Mouse (Mus musculus): ENCODE data around the gene Cenpx. TPM values are rescaled to one million over a fixed set of nuclear protein-coding genes. Genes with fewer than 3 reads are reported as not detected.
"Not testable (repeated sequence)": the region's sequence is repeated elsewhere in the genome, so short reads cannot be mapped to it uniquely, and the experiment has no call there.

Cenpx gene
- polyA plus RNA-seq, 1 experiment from 2014 or later = 99.1 TPM

DNA sequence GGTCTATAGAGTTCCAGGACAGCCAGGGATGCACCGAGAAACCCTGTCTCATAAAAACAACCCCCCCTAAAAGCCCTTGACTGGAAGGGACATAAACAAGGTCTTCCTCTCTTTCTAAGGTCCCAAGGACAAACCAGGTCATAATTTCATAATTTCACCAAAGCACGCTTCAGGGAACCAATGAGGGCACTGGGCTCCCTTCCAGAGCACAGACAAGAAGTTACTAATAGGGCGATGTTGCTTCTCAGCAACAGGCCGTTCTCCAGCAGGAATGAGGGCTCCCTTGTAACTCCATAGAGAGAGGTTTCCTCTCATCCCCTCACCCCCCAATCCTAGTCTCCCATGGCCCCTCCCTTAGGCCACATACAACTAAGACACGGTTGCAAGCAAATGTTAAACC, 27.4 kb upstream of the Cenpx start:
- no peak for ATAC-seq (ENCODE audit: low FRiP score, low TSS enrichment)
- H3K27me3 ChIP-seq (ENCODE audit: control insufficient read depth, insufficient read depth, low read length) = no peaks in the 10 kb centered on the region
- no peak for DNase-seq
- 93% methylated on average over 5 of the region's 5 CpGs for WGBS
- H3K4me3 ChIP-seq (replicated peaks; ENCODE audit: low read depth, low read length) = no peak overlapping the region
- H3K27ac ChIP-seq (replicated peaks; ENCODE audit: low read depth, low read length) = no peak overlapping the region
- no peak overlapping the region for H3K9ac ChIP-seq (replicated peaks; ENCODE audit: low read length)
- no peak overlapping the region for H3K4me2 ChIP-seq (ENCODE audit: low read length)
- H3K36me3 ChIP-seq (ENCODE audit: control insufficient read depth, insufficient read depth, low read length) = no peaks in the 10 kb centered on the region
- no peaks in the 10 kb centered on the region for H3K4me1 ChIP-seq (ENCODE audit: control insufficient read depth, insufficient read depth, low read length)
- H3K9me3 ChIP-seq (ENCODE audit: control insufficient read depth, low read length) = no peaks in the 10 kb centered on the region

- no peaks in the 10 kb centered on the region for H3K4me1 ChIP-seq (ENCODE audit: control insufficient read depth, insufficient read depth, low read length)
- no peak overlapping the region for H3K4me2 ChIP-seq (ENCODE audit: low read length)
- DNase-seq (no peak), ATAC-seq (ENCODE audit: low FRiP score, low TSS enrichment) (no peak)
- no peaks in the 10 kb centered on the region for H3K36me3 ChIP-seq (ENCODE audit: control insufficient read depth, insufficient read depth, low read length)
- no peak overlapping the region for H3K9ac ChIP-seq (replicated peaks; ENCODE audit: low read length)
- H3K27ac ChIP-seq (replicated peaks; ENCODE audit: low read depth, low read length) = no peak overlapping the region
- WGBS = 77% methylated on average over 6 of the region's 6 CpGs
- no peak overlapping the region for H3K4me3 ChIP-seq (replicated peaks; ENCODE audit: low read depth, low read length)
- H3K27me3 ChIP-seq (ENCODE audit: control insufficient read depth, insufficient read depth, low read length) = no peaks in the 10 kb centered on the region
- H3K9me3 ChIP-seq (ENCODE audit: control insufficient read depth, low read length) = no peaks in the 10 kb centered on the region
Measured at GRCm38 (mm10) chr11:120736424-120736823, 22.9 kb upstream of the Cenpx start.

- Histone ChIP-seq H3K4me3 (replicated peaks; ENCODE audit: low read depth, low read length) (no peak overlapping the region), H3K27ac (replicated peaks; ENCODE audit: low read depth, low read length) (no peak overlapping the region), H3K36me3 (ENCODE audit: control insufficient read depth, insufficient read depth, low read length) (no peaks in the 10 kb centered on the region), H3K9me3 (ENCODE audit: control insufficient read depth, low read length) (no peaks in the 10 kb centered on the region), H3K4me2 (ENCODE audit: low read length) (no peak overlapping the region), H3K4me1 (ENCODE audit: control insufficient read depth, insufficient read depth, low read length) (no peaks in the 10 kb centered on the region), H3K9ac (replicated peaks; ENCODE audit: low read length) (no peak overlapping the region), H3K27me3 (ENCODE audit: control insufficient read depth, insufficient read depth, low read length) (no peaks in the 10 kb centered on the region)
- 64% methylated on average over 6 of the region's 6 CpGs for WGBS
- no peak for DNase-seq
- ATAC-seq (ENCODE audit: low FRiP score, low TSS enrichment) = no peak
Measured at GRCm38 (mm10) chr11:120733521-120733920, 20.0 kb upstream of the Cenpx start.

DNA sequence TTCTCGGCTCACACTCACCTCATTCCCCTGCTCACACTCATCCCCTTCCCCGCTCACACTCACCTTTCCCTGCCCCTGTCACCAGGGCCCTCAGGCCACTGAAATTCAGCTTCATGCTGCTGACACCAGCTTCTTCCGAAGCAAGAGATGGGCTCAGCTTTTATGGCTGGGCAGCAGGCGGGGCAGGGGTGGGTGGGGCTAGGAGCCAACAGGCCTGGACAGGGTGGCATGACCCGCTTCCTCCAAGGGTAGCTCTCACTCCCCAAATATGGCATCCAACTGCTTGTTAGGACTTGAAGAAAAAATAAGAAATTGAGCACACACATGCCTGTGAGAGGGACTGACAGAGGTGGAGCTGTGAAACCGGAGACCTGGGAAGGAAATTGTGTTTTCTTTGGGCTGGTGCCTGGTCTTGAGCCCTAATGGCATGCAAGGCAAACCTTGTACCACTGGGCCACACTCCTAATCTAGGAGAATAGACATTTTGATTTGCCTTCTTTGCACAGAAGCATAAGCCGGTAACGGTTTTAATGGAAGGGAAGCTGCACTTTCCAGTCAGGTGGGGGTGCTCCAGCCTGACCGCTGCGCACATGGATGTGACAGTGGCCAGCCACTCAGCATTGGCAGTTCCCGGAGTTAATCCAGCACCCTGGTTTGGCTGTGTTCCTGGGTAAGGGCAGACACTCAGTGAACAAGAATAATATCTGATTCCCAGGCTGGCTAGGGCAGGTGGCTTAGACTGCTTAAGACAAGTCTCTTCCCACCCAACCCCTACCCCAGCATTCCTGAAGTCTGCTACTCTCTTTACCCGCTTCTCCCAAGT, 18.5 kb upstream of the Cenpx start, which contains the start of gene Cbr2:
Cbr2 (minus strand) TSS at position 257 of the 823 bp plus-strand sequence.
- H3K4me2 ChIP-seq (ENCODE audit: low read length) = no peak within 1 kb of the TSS
- no peak within 1 kb of the TSS for H3K4me3 ChIP-seq (replicated peaks; ENCODE audit: low read depth, low read length)
- no peak for DNase-seq
- H3K27me3 ChIP-seq (ENCODE audit: control insufficient read depth, insufficient read depth, low read length) = no peaks in the 10 kb centered on the region
- no peaks in the 10 kb centered on the region for H3K9me3 ChIP-seq (ENCODE audit: control insufficient read depth, low read length)
- H3K9ac ChIP-seq (replicated peaks; ENCODE audit: low read length) = no peak within 1 kb of the TSS
- H3K36me3 ChIP-seq (ENCODE audit: control insufficient read depth, insufficient read depth, low read length) = no peaks in the 10 kb centered on the region
- ATAC-seq (ENCODE audit: low FRiP score, low TSS enrichment) = no peak
- 77% methylated on average over 12 of the region's 12 CpGs for WGBS
- H3K27ac ChIP-seq (replicated peaks; ENCODE audit: low read depth, low read length) = no peak within 1 kb of the TSS
- no peaks in the 10 kb centered on the region for H3K4me1 ChIP-seq (ENCODE audit: control insufficient read depth, insufficient read depth, low read length)

GRCm38 (mm10) chr11:120731395-120731794, 17.9 kb upstream of the Cenpx start:
- no peak for DNase-seq
- no peaks in the 10 kb centered on the region for H3K9me3 ChIP-seq (ENCODE audit: control insufficient read depth, low read length)
- no peaks in the 10 kb centered on the region for H3K36me3 ChIP-seq (ENCODE audit: control insufficient read depth, insufficient read depth, low read length)
- no peak overlapping the region for H3K9ac ChIP-seq (replicated peaks; ENCODE audit: low read length)
- H3K4me3 ChIP-seq (replicated peaks; ENCODE audit: low read depth, low read length) = no peak overlapping the region
- H3K4me2 ChIP-seq (ENCODE audit: low read length) = no peak overlapping the region
- H3K27me3 ChIP-seq (ENCODE audit: control insufficient read depth, insufficient read depth, low read length) = no peaks in the 10 kb centered on the region
- 96% methylated on average over 1 of the region's 1 CpGs for WGBS
- ATAC-seq (ENCODE audit: low FRiP score, low TSS enrichment) = no peak
- H3K4me1 ChIP-seq (ENCODE audit: control insufficient read depth, insufficient read depth, low read length) = 0 out of 2 replicates have a peak, but pooled peaks cover 5% of the 10 kb centered on the region
- no peak overlapping the region for H3K27ac ChIP-seq (replicated peaks; ENCODE audit: low read depth, low read length)

- Histone ChIP-seq H3K4me1 (ENCODE audit: control insufficient read depth, insufficient read depth, low read length) (0 out of 2 replicates have a peak, but pooled peaks cover 5% of the 10 kb centered on the region), H3K9me3 (ENCODE audit: control insufficient read depth, low read length) (no peaks in the 10 kb centered on the region), H3K27me3 (ENCODE audit: control insufficient read depth, insufficient read depth, low read length) (no peaks in the 10 kb centered on the region), H3K4me2 (ENCODE audit: low read length) (no peak overlapping the region), H3K27ac (replicated peaks; ENCODE audit: low read depth, low read length) (no peak overlapping the region), H3K36me3 (ENCODE audit: control insufficient read depth, insufficient read depth, low read length) (no peaks in the 10 kb centered on the region), H3K9ac (replicated peaks; ENCODE audit: low read length) (no peak overlapping the region), H3K4me3 (replicated peaks; ENCODE audit: low read depth, low read length) (no peak overlapping the region)
- DNase-seq (no peak), ATAC-seq (ENCODE audit: low FRiP score, low TSS enrichment) (no peak)
- WGBS = 85% methylated on average over 10 of the region's 10 CpGs
Measured at GRCm38 (mm10) chr11:120730331-120730870, 16.9 kb upstream of the Cenpx start.

DNA sequence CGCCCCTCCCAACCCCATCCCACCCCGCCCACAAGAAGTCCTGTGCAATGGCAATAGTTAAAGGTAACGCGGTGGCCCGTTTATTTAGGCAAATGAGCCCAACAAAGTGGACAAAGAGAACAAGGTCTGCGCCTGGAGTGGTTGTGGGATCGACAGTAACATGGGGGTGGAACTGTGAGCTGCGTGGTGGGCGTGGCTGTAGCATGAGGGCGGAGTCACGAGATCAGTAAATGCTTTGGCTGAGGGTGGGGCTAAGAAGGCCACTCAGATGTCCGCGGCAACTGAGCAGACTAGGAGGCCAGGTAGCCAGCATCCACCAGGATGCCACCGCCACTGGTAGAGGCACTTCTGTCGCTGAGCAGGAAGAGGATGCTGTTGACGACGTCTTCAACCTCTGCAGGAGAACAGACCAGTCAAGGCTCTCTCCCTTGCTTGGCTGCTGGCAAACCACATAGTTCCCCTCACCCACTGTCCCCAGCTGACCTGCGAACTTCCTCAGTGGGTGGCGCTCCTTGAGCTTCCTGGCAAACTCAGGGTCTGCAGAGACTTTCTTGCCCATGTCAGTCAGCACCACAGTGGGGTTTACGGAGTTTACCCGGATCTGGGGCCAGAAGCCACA, 16.0 kb upstream of the Cenpx start:
- not testable (repeated sequence) for H3K27me3 ChIP-seq (ENCODE audit: control insufficient read depth, insufficient read depth, low read length); ATAC-seq (ENCODE audit: low FRiP score, low TSS enrichment); H3K27ac ChIP-seq (replicated peaks; ENCODE audit: low read depth, low read length); H3K9me3 ChIP-seq (ENCODE audit: control insufficient read depth, low read length); H3K4me1 ChIP-seq (ENCODE audit: control insufficient read depth, insufficient read depth, low read length); H3K4me3 ChIP-seq (replicated peaks; ENCODE audit: low read depth, low read length); H3K36me3 ChIP-seq (ENCODE audit: control insufficient read depth, insufficient read depth, low read length)
- DNase-seq = peak; percentile 52
- WGBS = 3% methylated on average over 18 of the region's 21 CpGs
- Histone ChIP-seq H3K9ac (replicated peaks; ENCODE audit: low read length) (0 out of 2 replicates have a peak overlapping the region, but pooled peaks have one; percentile 6), H3K4me2 (ENCODE audit: low read length) (peak overlapping the region; percentile 21)

DNA sequence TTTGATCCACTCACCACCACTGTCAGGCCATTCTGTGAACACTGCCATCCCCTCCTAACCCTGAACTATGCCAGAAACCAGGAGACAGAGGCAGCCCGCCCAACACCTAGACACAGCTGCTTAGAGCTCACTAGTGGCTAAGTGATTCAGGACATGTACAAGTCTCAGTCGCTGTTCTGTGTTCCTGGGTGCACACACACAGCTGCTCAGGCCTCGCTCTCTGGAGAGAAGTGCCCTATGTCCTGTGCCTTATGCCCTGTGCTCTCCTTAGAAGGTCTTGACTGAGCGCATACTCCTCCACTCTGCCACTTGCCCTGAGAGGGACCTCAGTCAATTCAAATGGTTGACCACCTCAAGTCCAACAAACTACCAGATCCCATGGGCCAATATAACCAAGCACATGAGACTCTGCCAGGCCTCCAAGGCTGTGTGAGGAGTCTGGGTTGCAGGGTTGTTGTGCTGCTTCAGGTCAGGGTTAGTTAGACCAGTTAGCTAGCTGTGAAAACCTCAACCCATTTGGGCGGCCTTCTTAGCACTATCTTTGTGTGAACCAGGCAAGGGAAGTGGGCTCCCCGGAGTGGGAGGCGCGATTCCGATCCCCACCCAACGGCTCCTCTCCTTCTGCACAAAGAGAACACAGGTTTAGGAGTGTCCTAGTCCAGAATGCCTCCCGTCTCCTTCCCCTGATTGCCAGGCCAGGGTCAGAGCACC, 15.1 kb upstream of the Cenpx start:
- Histone ChIP-seq H3K4me1 (ENCODE audit: control insufficient read depth, insufficient read depth, low read length) (0 out of 2 replicates have a peak, but pooled peaks cover 5% of the 10 kb centered on the region), H3K27me3 (ENCODE audit: control insufficient read depth, insufficient read depth, low read length) (no peaks in the 10 kb centered on the region), H3K9ac (replicated peaks; ENCODE audit: low read length) (no peak overlapping the region), H3K9me3 (ENCODE audit: control insufficient read depth, low read length) (no peaks in the 10 kb centered on the region), H3K27ac (replicated peaks; ENCODE audit: low read depth, low read length) (no peak overlapping the region), H3K36me3 (ENCODE audit: control insufficient read depth, insufficient read depth, low read length) (no peaks in the 10 kb centered on the region), H3K4me2 (ENCODE audit: low read length) (no peak overlapping the region), H3K4me3 (replicated peaks; ENCODE audit: low read depth, low read length) (no peak overlapping the region)
- WGBS = 68% methylated on average over 11 of the region's 11 CpGs
- no peak for DNase-seq
- ATAC-seq (ENCODE audit: low FRiP score, low TSS enrichment) = no peak
